Mouse (Mus musculus): ENCODE data around the gene Tmem145. TPM values are rescaled to one million over a fixed set of nuclear protein-coding genes. Genes with fewer than 3 reads are reported as not detected.

Gene Tmem145
- polyA plus RNA-seq, 1 experiment: 1.3 TPM

- Histone ChIP-seq H3K27ac (ENCODE audit: control insufficient read depth, insufficient read depth, low read depth, low read length) (no peak overlapping the region), H3K27me3 (ENCODE audit: control insufficient read depth, insufficient read depth, low read length) (no peaks in the 10 kb centered on the region), H3K4me1 (ENCODE audit: control insufficient read depth, insufficient read depth, low read length) (peaks cover 3% of the 10 kb centered on the region), H3K4me3 (ENCODE audit: control insufficient read depth, low read depth, low read length) (no peak overlapping the region), H3K36me3 (ENCODE audit: control insufficient read depth, insufficient read depth, low read length) (peaks cover 5% of the 10 kb centered on the region)
- TF ChIP-seq POLR2A (IDR thresholded peaks at IDR 0.05; ENCODE audit: control insufficient read depth, low read depth, low read length) (no peak), CTCF (IDR thresholded peaks at IDR 0.05; ENCODE audit: control insufficient read depth, insufficient read depth, insufficient replicate concordance, low read depth, low read length) (no peak)
Observed at GRCm38 (mm10) chr7:25288721-25289120, 17.2 kb upstream of the Tmem145 start.

- TF ChIP-seq POLR2A (IDR thresholded peaks at IDR 0.05; ENCODE audit: control insufficient read depth, low read depth, low read length): no peak
- no peak for TF ChIP-seq CTCF (IDR thresholded peaks at IDR 0.05; ENCODE audit: control insufficient read depth, insufficient read depth, insufficient replicate concordance, low read depth, low read length)
Observed at GRCm38 (mm10) chr7:25289925-25290324, 16.0 kb upstream of the Tmem145 start.

GRCm38 (mm10) chr7:25290463-25290862, 15.4 kb upstream of the Tmem145 start:
- Histone ChIP-seq H3K27me3 (ENCODE audit: control insufficient read depth, insufficient read depth, low read length) (no peaks in the 10 kb centered on the region), H3K4me3 (ENCODE audit: control insufficient read depth, low read depth, low read length) (no peak overlapping the region), H3K4me1 (ENCODE audit: control insufficient read depth, insufficient read depth, low read length) (no peaks in the 10 kb centered on the region), H3K27ac (ENCODE audit: control insufficient read depth, insufficient read depth, low read depth, low read length) (no peak overlapping the region), H3K36me3 (ENCODE audit: control insufficient read depth, insufficient read depth, low read length) (peaks cover 3% of the 10 kb centered on the region)
- no peak for TF ChIP-seq CTCF (IDR thresholded peaks at IDR 0.05; ENCODE audit: control insufficient read depth, insufficient read depth, insufficient replicate concordance, low read depth, low read length)
- TF ChIP-seq POLR2A (IDR thresholded peaks at IDR 0.05; ENCODE audit: control insufficient read depth, low read depth, low read length): no peak

More at GRCm38 (mm10) chr7:25289925-25290324, 16.0 kb upstream of the Tmem145 start:
- H3K27me3 ChIP-seq (ENCODE audit: control insufficient read depth, insufficient read depth, low read length): no peaks in the 10 kb centered on the region
- H3K36me3 ChIP-seq (ENCODE audit: control insufficient read depth, insufficient read depth, low read length): peaks cover 3% of the 10 kb centered on the region
- no peak overlapping the region for H3K4me3 ChIP-seq (ENCODE audit: control insufficient read depth, low read depth, low read length)
- H3K27ac ChIP-seq (ENCODE audit: control insufficient read depth, insufficient read depth, low read depth, low read length): no peak overlapping the region
- no peaks in the 10 kb centered on the region for H3K4me1 ChIP-seq (ENCODE audit: control insufficient read depth, insufficient read depth, low read length)

GRCm38 (mm10) chr7:25290911-25291310, 15.0 kb upstream of the Tmem145 start:
- Histone ChIP-seq H3K36me3 (ENCODE audit: control insufficient read depth, insufficient read depth, low read length) (peaks cover 3% of the 10 kb centered on the region), H3K4me3 (ENCODE audit: control insufficient read depth, low read depth, low read length) (no peak overlapping the region), H3K4me1 (ENCODE audit: control insufficient read depth, insufficient read depth, low read length) (no peaks in the 10 kb centered on the region), H3K27ac (ENCODE audit: control insufficient read depth, insufficient read depth, low read depth, low read length) (no peak overlapping the region), H3K27me3 (ENCODE audit: control insufficient read depth, insufficient read depth, low read length) (no peaks in the 10 kb centered on the region)
- TF ChIP-seq POLR2A (IDR thresholded peaks at IDR 0.05; ENCODE audit: control insufficient read depth, low read depth, low read length): no peak

- peaks cover 4% of the 10 kb centered on the region for H3K4me1 ChIP-seq (ENCODE audit: control insufficient read depth, insufficient read depth, low read length)
- TF ChIP-seq POLR2A (IDR thresholded peaks at IDR 0.05; ENCODE audit: control insufficient read depth, low read depth, low read length) (no peak), CTCF (IDR thresholded peaks at IDR 0.05; ENCODE audit: control insufficient read depth, insufficient read depth, insufficient replicate concordance, low read depth, low read length) (no peak)
- no peak overlapping the region for H3K4me3 ChIP-seq (ENCODE audit: control insufficient read depth, low read depth, low read length)
- H3K27ac ChIP-seq (ENCODE audit: control insufficient read depth, insufficient read depth, low read depth, low read length): no peak overlapping the region
- H3K36me3 ChIP-seq (ENCODE audit: control insufficient read depth, insufficient read depth, low read length): peaks cover under 1% of the 10 kb centered on the region
- no peaks in the 10 kb centered on the region for H3K27me3 ChIP-seq (ENCODE audit: control insufficient read depth, insufficient read depth, low read length)
Observed at GRCm38 (mm10) chr7:25292107-25292506, 13.8 kb upstream of the Tmem145 start.

GRCm38 (mm10) chr7:25293191-25293739, 12.6 kb upstream of the Tmem145 start:
- no peak overlapping the region for H3K4me3 ChIP-seq (ENCODE audit: control insufficient read depth, low read depth, low read length)
- TF ChIP-seq CTCF (IDR thresholded peaks at IDR 0.05; ENCODE audit: control insufficient read depth, insufficient read depth, insufficient replicate concordance, low read depth, low read length) (no peak), POLR2A (IDR thresholded peaks at IDR 0.05; ENCODE audit: control insufficient read depth, low read depth, low read length) (no peak)
- no peaks in the 10 kb centered on the region for H3K27me3 ChIP-seq (ENCODE audit: control insufficient read depth, insufficient read depth, low read length)
- no peaks in the 10 kb centered on the region; the same call in 1 of the 2 replicates for H3K36me3 ChIP-seq (ENCODE audit: control insufficient read depth, insufficient read depth, low read length)
- peaks cover 11% of the 10 kb centered on the region for H3K4me1 ChIP-seq (ENCODE audit: control insufficient read depth, insufficient read depth, low read length)
- H3K27ac ChIP-seq (ENCODE audit: control insufficient read depth, insufficient read depth, low read depth, low read length): no peak overlapping the region

- H3K27ac ChIP-seq (ENCODE audit: control insufficient read depth, insufficient read depth, low read depth, low read length): no peak overlapping the region
- TF ChIP-seq POLR2A (IDR thresholded peaks at IDR 0.05; ENCODE audit: control insufficient read depth, low read depth, low read length): no peak
- no peak for TF ChIP-seq CTCF (IDR thresholded peaks at IDR 0.05; ENCODE audit: control insufficient read depth, insufficient read depth, insufficient replicate concordance, low read depth, low read length)
- no peaks in the 10 kb centered on the region; the same call in 1 of the 2 replicates for H3K36me3 ChIP-seq (ENCODE audit: control insufficient read depth, insufficient read depth, low read length)
Observed at GRCm38 (mm10) chr7:25294495-25294894, 11.4 kb upstream of the Tmem145 start.

More at GRCm38 (mm10) chr7:25294495-25294894, 11.4 kb upstream of the Tmem145 start:
- H3K4me1 ChIP-seq (ENCODE audit: control insufficient read depth, insufficient read depth, low read length): peaks cover 14% of the 10 kb centered on the region
- H3K27me3 ChIP-seq (ENCODE audit: control insufficient read depth, insufficient read depth, low read length): no peaks in the 10 kb centered on the region
- H3K4me3 ChIP-seq (ENCODE audit: control insufficient read depth, low read depth, low read length): no peak overlapping the region
